In the genomic region with DNA sequence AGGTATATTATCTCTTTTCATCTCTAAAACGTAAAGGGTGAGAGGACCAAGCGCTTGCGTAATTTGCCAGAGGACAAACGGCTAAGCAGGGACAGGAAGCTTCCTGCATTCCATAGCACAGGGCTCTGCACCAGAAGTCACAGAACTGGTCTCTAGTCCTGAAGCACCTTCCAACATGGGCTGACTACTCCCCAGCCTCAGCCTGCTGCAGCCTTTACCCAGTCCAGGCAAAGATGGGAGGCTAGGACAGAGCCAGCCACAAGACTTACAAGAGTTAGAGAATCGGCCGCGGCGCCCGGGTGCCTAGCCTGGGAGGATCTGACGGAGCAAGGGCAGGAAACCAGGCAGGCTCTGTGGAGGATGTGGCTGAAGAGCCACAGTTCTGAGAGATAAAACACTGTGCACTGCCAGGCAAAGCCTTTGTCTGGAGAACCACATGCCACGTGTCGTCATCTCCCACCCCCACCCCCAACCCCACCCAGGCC, we compare ENCODE assay signal across 9 mouse cellular contexts. TPM values are rescaled to one million over a fixed set of nuclear protein-coding genes. Genes with fewer than 3 reads are reported as not detected.
DNase-seq lines count a peak whose midpoint lies in the region; ATAC-seq and TF ChIP-seq lines count a peak whose summit lies in the region.
"Had no signal": no experiment of that assay in that cellular context is flagged by ENCODE, and none has a peak within 500 bp of the region (broad histone marks: within the 10 kb centered on the region; RNA-seq: fewer than 3 reads in every experiment).

No protein-coding gene starts in this region.

- H3K9me3 ChIP-seq in embryonic facial prominence, embryonic 13.5 days: no peaks in the 10 kb centered on the region
- H3K9me3 ChIP-seq in limb, embryonic 12.5 days: no peaks in the 10 kb centered on the region
- no peaks in the 10 kb centered on the region for H3K9me3 ChIP-seq in hindbrain, embryonic 13.5 days
- H3K9me3 ChIP-seq: hindbrain, embryonic 15.5 days had no signal

- no peak for ATAC-seq in embryonic facial prominence, embryonic 13.5 days (ENCODE audit: insufficient number of reproducible peaks, insufficient read depth, low FRiP score, low TSS enrichment, low read depth)
- 0 out of 2 replicates have a peak, but pooled peaks have one; percentile 20 for ATAC-seq in limb, embryonic 12.5 days (ENCODE audit: insufficient number of reproducible peaks, insufficient read depth, low FRiP score, low TSS enrichment, low read depth)
- ATAC-seq in hindbrain, embryonic 13.5 days (ENCODE audit: low FRiP score): no peak

- TF ChIP-seq POLR2A in myocyte (IDR thresholded peaks at IDR 0.05; ENCODE audit: insufficient read length, low read depth): no peak

- H3K27me3 ChIP-seq in embryonic facial prominence, embryonic 13.5 days: no peaks in the 10 kb centered on the region
- H3K27me3 ChIP-seq in limb, embryonic 12.5 days: no peaks in the 10 kb centered on the region
- no peaks in the 10 kb centered on the region for H3K27me3 ChIP-seq in myocyte (ENCODE audit: control insufficient read depth, insufficient read depth, insufficient read length)
- no peaks in the 10 kb centered on the region for H3K27me3 ChIP-seq in hindbrain, embryonic 13.5 days
- H3K27me3 ChIP-seq: hindbrain, embryonic 15.5 days had no signal

- 66% methylated on average over 12 of the region's 12 CpGs for whole genome bisulfite sequencing in embryonic facial prominence, embryonic 13.5 days
- WGBS in limb, embryonic 12.5 days: 67% methylated on average over 12 of the region's 12 CpGs
- 81% methylated on average over 12 of the region's 12 CpGs for WGBS in hindbrain, embryonic 13.5 days

- H3K4me1 ChIP-seq in embryonic facial prominence, embryonic 13.5 days: no peaks in the 10 kb centered on the region
- peaks cover 10% of the 10 kb centered on the region for H3K4me1 ChIP-seq in limb, embryonic 12.5 days (replicated peaks)
- H3K4me1 ChIP-seq in hindbrain, embryonic 13.5 days (replicated peaks): peaks cover 17% of the 10 kb centered on the region; the same call in 1 of the 2 replicates
- H3K4me1 ChIP-seq: hindbrain, embryonic 15.5 days had no signal

- H3K36me3 ChIP-seq in embryonic facial prominence, embryonic 13.5 days: no peaks in the 10 kb centered on the region
- H3K36me3 ChIP-seq in limb, embryonic 12.5 days: no peaks in the 10 kb centered on the region
- H3K36me3 ChIP-seq in myocyte (ENCODE audit: control insufficient read depth, insufficient read depth): no peaks in the 10 kb centered on the region
- peaks cover 4% of the 10 kb centered on the region for H3K36me3 ChIP-seq in hindbrain, embryonic 13.5 days
- H3K36me3 ChIP-seq: hindbrain, embryonic 15.5 days had no signal

- no peak overlapping the region for H3K4me2 ChIP-seq in embryonic facial prominence, embryonic 13.5 days
- H3K4me2 ChIP-seq in limb, embryonic 12.5 days: no peak overlapping the region
- peak overlapping the region; percentile 45 for H3K4me2 ChIP-seq in myocyte (ENCODE audit: low read depth)
- no peak overlapping the region for H3K4me2 ChIP-seq in hindbrain, embryonic 13.5 days
- H3K4me2 ChIP-seq: hindbrain, embryonic 15.5 days had no signal

- peak overlapping the region; percentile 49; the same call in 1 of the 2 replicates for H3K27ac ChIP-seq in embryonic facial prominence, embryonic 13.5 days
- H3K27ac ChIP-seq in limb, embryonic 12.5 days: 0 out of 2 replicates have a peak overlapping the region, but pooled peaks have one; percentile 18
- no peak overlapping the region for H3K27ac ChIP-seq in hindbrain, embryonic 13.5 days
- H3K27ac ChIP-seq: hindbrain, embryonic 15.5 days had no signal

- peak; percentile 21 for DNase-seq in adrenal gland, adult 2 months
- no peak for DNase-seq in adrenal gland, adult 8-10 months
- no peak for DNase-seq in layer of hippocampus, adult 18-20 months (ENCODE audit: low spot score in 2 of 2)
- DNase-seq in right cerebral cortex, postnatal 14 days: no peak

- no peak overlapping the region for H3K4me3 ChIP-seq in embryonic facial prominence, embryonic 13.5 days
- no peak overlapping the region for H3K4me3 ChIP-seq in limb, embryonic 12.5 days (replicated peaks)
- peak overlapping the region; percentile 18 for H3K4me3 ChIP-seq in myocyte
- no peak overlapping the region for H3K4me3 ChIP-seq in hindbrain, embryonic 13.5 days
- H3K4me3 ChIP-seq: hindbrain, embryonic 15.5 days had no signal

- H3K79me2 ChIP-seq in myocyte (ENCODE audit: control insufficient read depth, insufficient read depth): no peaks in the 10 kb centered on the region

- H3K9ac ChIP-seq in embryonic facial prominence, embryonic 13.5 days: no peak overlapping the region
- no peak overlapping the region for H3K9ac ChIP-seq in limb, embryonic 12.5 days (replicated peaks)
- no peak overlapping the region for H3K9ac ChIP-seq in hindbrain, embryonic 13.5 days
- H3K9ac ChIP-seq: hindbrain, embryonic 15.5 days had no signal

- H3ac ChIP-seq in myocyte (ENCODE audit: control insufficient read depth, insufficient read length): no peak overlapping the region

TF ChIP-seq in myocyte, 11 proteins besides CTCF, POLR2A, EP300 and RAD21:
- no peak for TF ChIP-seq REST (IDR thresholded peaks at IDR 0.05; ENCODE audit: insufficient read depth, insufficient read length)
- peak; percentile 56; the same call in 1 of the 2 replicates for TF ChIP-seq CEBPB (IDR thresholded peaks at IDR 0.05; ENCODE audit: insufficient read depth, poor library complexity, severe bottlenecking)
- no peak for TF ChIP-seq TCF12 (IDR thresholded peaks at IDR 0.05; ENCODE audit: insufficient read depth, poor library complexity, severe bottlenecking)
TF ChIP-seq in myocyte: peak in this region for 1.

RNA-seq across cellular contexts. Expression of gene Adgrg3, which starts 2.8 kb away (rescaled TPM):
- total RNA-seq in adrenal gland, adult 2 months (2021): 1 to 10 TPM; 2.0 to 2.8 TPM
- polyA plus RNA-seq in adrenal gland, adult 2 months (2012; rRNA removed): 9.1 and 11.2 TPM in 2 replicates
- total RNA-seq in adrenal gland, adult 8-10 months (2022): 1 to 10 TPM; 2.2 to 4.1 (median 3.1) TPM
- 2.1 and 2.8 TPM in 2 replicates for polyA plus RNA-seq in embryonic facial prominence, embryonic 13.5 days (2015; fragmentation: Nextera tagmentation; extraction: Ambion mirVana)
- 2.2 and 2.7 TPM in 2 replicates for polyA plus RNA-seq in limb, embryonic 12.5 days (2016; fragmentation: Nextera tagmentation; extraction: Ambion mirVana)
- polyA plus RNA-seq in myocyte (2012; fragmentation: generic; extraction: Trizol): 9.1 TPM
- total RNA-seq in layer of hippocampus, adult 18-20 months (2021): under 1 TPM in 1 of 2 experiments, not detected in 1; 0.48 TPM
- 1.3 and 1.6 TPM in 2 replicates for polyA plus RNA-seq in hindbrain, embryonic 13.5 days (2015; fragmentation: Nextera tagmentation; extraction: Ambion mirVana)

RNA-seq across cellular contexts. Expression of gene Drc7, which starts 34.6 kb away (rescaled TPM):
- total RNA-seq in adrenal gland, adult 2 months (2021): not detected
- not detected in 2 replicates for polyA plus RNA-seq in adrenal gland, adult 2 months (2012; rRNA removed)
- not detected for total RNA-seq in adrenal gland, adult 8-10 months (2022)
- polyA plus RNA-seq in embryonic facial prominence, embryonic 13.5 days (2015; fragmentation: Nextera tagmentation; extraction: Ambion mirVana): 0.32 TPM in 1 of 2 replicates, not detected in the other
- polyA plus RNA-seq in limb, embryonic 12.5 days (2016; fragmentation: Nextera tagmentation; extraction: Ambion mirVana): 0.23 TPM in 1 of 2 replicates, not detected in the other
- 0.02 TPM for polyA plus RNA-seq in myocyte (2012; fragmentation: generic; extraction: Trizol)
- 1 to 10 TPM; 1.7 to 1.8 TPM for total RNA-seq in layer of hippocampus, adult 18-20 months (2021)
- polyA plus RNA-seq in hindbrain, embryonic 13.5 days (2015; fragmentation: Nextera tagmentation; extraction: Ambion mirVana): 1.7 and 2.3 TPM in 2 replicates

RNA-seq across cellular contexts. Expression of gene Adgrg1, which starts 45.8 kb away (rescaled TPM):
- 10 to 100 TPM; 17.3 to 24.3 TPM for total RNA-seq in adrenal gland, adult 2 months (2021)
- 40.2 and 56.5 TPM in 2 replicates for polyA plus RNA-seq in adrenal gland, adult 2 months (2012; rRNA removed)
- total RNA-seq in adrenal gland, adult 8-10 months (2022): 10 to 100 TPM; 14.6 to 60.9 (median 38.3) TPM
- 18.4 and 19.8 TPM in 2 replicates for polyA plus RNA-seq in embryonic facial prominence, embryonic 13.5 days (2015; fragmentation: Nextera tagmentation; extraction: Ambion mirVana)
- 7.0 and 7.1 TPM in 2 replicates for polyA plus RNA-seq in limb, embryonic 12.5 days (2016; fragmentation: Nextera tagmentation; extraction: Ambion mirVana)
- polyA plus RNA-seq in myocyte (2012; fragmentation: generic; extraction: Trizol): 12.4 TPM
- 100 to 1,000 TPM; 100 to 108 TPM for total RNA-seq in layer of hippocampus, adult 18-20 months (2021)
- 158 and 162 TPM in 2 replicates for polyA plus RNA-seq in hindbrain, embryonic 13.5 days (2015; fragmentation: Nextera tagmentation; extraction: Ambion mirVana)
